Mouse (Mus musculus) small intestine, adult 2 months (tissue): ENCODE measurements around the gene Nudt3. TPM values are rescaled to one million over a fixed set of nuclear protein-coding genes. Genes with fewer than 3 reads are reported as not detected.
A peak's percentile ranks its signal among the peaks of the same experiment; 100 is the strongest.

Experiments
- H3K27ac ChIP-seq: fragments of 200-500 bp; 2 replicates; pipeline ENCODE4 v1.5.1; 2012; ENCODE audit warnings: low read depth, low read length, control low read depth, inconsistent platforms; ENCODE audit not compliant: insufficient read depth
- H3K27me3 ChIP-seq: fragments of 200-500 bp; 2 replicates; pipeline ENCODE4 v1.6.1; 2012; ENCODE audit warnings: mild to moderate bottlenecking, moderate library complexity, low read length, inconsistent platforms; ENCODE audit not compliant: control insufficient read depth, insufficient read depth
- H3K36me3 ChIP-seq: fragments of 200-500 bp; 2 replicates; pipeline ENCODE4 v1.6.1; 2012; ENCODE audit warnings: mild to moderate bottlenecking, low read length, control low read depth, inconsistent platforms; ENCODE audit not compliant: control insufficient read depth, insufficient read depth
- H3K4me1 ChIP-seq: fragments of 200-500 bp; 2 replicates; pipeline ENCODE4 v1.6.1; 2012; ENCODE audit warnings: low read length, inconsistent platforms, mixed read lengths; ENCODE audit not compliant: control insufficient read depth, insufficient read depth, insufficient read length
- H3K4me3 ChIP-seq: fragments of 200-500 bp; 2 replicates; pipeline ENCODE4 v1.5.1; 2012; ENCODE audit warnings: low read depth, mild to moderate bottlenecking, control low read depth, inconsistent platforms, low read length, moderate library complexity
- CTCF ChIP-seq: fragments of 200-500 bp; IDR thresholded peaks from 2 replicates; pipeline ENCODE4 v1.5.1; 2012; ENCODE audit warnings: low read depth, mild to moderate bottlenecking, control low read depth, inconsistent platforms, low read length, moderate library complexity, mixed read lengths; ENCODE audit not compliant: insufficient replicate concordance, insufficient read length; ENCODE audit errors: extremely low read depth
- POLR2A ChIP-seq: fragments of 200-500 bp; IDR thresholded peaks from 2 replicates; pipeline ENCODE4 v1.6.1; 2012; ENCODE audit warnings: low read depth, mild to moderate bottlenecking, control low read depth, inconsistent platforms, low read length, moderate library complexity
- WGBS: fragments of 180-500 bp; shearing (Covaris S2); methylation state at CpG from one replicate; pipeline ENCODE4 v1.1.7; 2018; 5-methylcytosine and 5-hydroxymethylcytosine counted together
- polyA plus RNA-seq: library from polyadenylated mRNA; depleted of rRNA; stranded (reverse); fragments of >200 nt; gene quantifications from 2 replicates; pipeline ENCODE4 v1.2.3, GENCODE M21; 2012

The Nudt3 gene
- polyA plus RNA-seq, 1 experiment, result 58.9 TPM

DNA sequence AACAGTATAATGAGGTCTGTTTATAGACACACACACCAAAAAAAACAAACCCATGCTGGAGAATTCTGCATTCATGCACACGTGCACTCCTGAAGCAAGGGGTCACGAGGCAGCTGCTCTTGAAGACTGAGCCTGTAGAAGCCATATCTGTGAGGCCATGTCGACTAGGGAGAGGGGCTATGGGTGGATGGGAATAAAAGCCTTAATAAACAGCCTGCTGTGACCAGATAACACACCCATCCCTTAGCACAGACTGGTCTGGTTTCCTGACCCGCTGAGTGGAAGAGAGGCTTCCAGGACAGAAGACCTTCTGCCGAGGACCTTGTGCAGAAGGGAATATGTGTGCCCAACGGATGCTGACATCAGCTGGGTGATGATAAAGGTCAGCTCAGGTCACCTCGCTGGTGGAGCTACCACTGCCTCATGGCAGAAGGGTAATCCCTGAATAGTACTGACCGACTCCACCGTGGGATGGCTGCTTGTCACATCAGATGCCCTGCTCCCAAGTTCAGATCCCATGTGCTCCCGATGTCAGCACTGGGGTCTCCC, 49.4 kb downstream of the Nudt3 start:
- Histone ChIP-seq H3K4me1 (no peaks in the 10 kb centered on the region; the same call in none of the 2 replicates), H3K36me3 (peaks cover 6% of the 10 kb centered on the region; the same call in 1 of the 2 replicates), H3K4me3 (no peak overlapping the region), H3K27ac (no peak overlapping the region), H3K27me3 (no peaks in the 10 kb centered on the region)
- no peak for TF ChIP-seq CTCF
- no peak for TF ChIP-seq POLR2A
- 85% methylated on average over 10 of the region's 10 CpGs for WGBS

DNA sequence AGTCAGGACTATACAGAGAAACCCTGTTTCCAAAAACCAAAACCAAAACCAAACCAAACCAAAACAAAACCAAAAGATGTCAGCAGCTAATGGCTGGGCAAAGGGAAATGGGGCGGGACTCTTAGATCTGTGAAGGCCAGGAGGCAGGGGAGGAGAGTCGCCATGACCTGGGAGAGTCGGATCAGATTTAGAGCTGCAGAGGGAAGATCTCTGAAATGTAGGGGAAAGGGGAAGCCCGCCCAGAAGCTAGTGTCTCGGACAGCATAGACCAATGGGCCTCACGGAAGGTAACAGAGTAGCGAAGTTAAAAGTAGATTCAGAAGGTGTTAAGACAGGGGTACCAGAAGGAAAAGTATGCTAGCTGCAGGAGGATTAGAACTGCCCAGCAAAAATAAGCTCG, 52.0 kb downstream of the Nudt3 start:
- Histone ChIP-seq H3K36me3 (no peaks in the 10 kb centered on the region), H3K4me3 (no peak overlapping the region), H3K4me1 (no peaks in the 10 kb centered on the region; the same call in none of the 2 replicates), H3K27me3 (no peaks in the 10 kb centered on the region), H3K27ac (no peak overlapping the region)
- 65% methylated on average over 8 of the region's 8 CpGs for WGBS
- TF ChIP-seq CTCF (no peak), POLR2A (no peak)

DNA sequence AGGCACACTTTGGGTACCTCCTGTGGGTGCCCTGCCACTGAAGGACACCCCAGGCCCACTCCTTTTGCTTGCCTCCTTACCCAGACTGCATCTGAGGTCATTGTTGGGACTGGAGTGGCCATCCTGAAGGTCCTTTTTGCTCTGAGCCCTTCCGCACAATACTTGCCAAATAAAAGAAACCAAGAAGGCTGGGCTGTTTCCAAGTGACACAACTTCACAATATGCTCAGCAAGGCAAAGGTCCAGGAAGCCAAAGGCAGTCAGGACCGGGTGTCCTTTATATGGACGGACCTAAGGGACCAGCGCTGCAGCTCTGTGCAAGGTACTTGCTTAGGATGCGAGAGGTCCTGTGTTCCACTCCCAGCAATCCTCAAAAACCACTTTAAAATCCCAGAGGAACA, 55.1 kb downstream of the Nudt3 start:
- WGBS, result 91% methylated on average over 5 of the region's 5 CpGs

DNA sequence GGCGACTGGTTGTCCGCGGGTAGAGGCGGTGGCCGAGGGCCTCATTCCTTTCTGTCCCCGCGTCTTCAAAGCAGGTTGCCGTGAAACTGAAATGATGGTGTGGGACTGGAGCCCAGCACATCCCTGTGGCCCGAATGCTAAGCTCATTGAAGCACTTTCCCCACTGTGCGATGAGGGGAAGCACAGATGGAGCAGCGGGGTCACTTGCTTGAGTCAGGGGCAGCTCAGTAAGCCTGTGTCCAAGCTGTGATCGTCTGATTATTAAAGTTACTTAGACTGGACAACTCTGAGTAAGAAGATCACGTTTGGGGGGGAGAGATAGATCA, 57.4 kb downstream of the Nudt3 start:
- peaks cover 11% of the 10 kb centered on the region for H3K4me1 ChIP-seq
- under 1% methylated on average over 13 of the region's 13 CpGs for whole genome bisulfite sequencing
- peak overlapping the region; percentile 73 for H3K4me3 ChIP-seq
- no peak for TF ChIP-seq POLR2A
- no peak for TF ChIP-seq CTCF
- peaks cover 5% of the 10 kb centered on the region for H3K36me3 ChIP-seq
- no peaks in the 10 kb centered on the region for H3K27me3 ChIP-seq
- H3K27ac ChIP-seq, result no peak overlapping the region

More for the DNA sequence above, 55.1 kb downstream of the Nudt3 start:
- TF ChIP-seq POLR2A (no peak), CTCF (no peak)
- Histone ChIP-seq H3K27me3 (no peaks in the 10 kb centered on the region), H3K36me3 (no peaks in the 10 kb centered on the region; the same call in 1 of the 2 replicates), H3K27ac (no peak overlapping the region), H3K4me1 (peaks cover 11% of the 10 kb centered on the region), H3K4me3 (no peak overlapping the region)

DNA sequence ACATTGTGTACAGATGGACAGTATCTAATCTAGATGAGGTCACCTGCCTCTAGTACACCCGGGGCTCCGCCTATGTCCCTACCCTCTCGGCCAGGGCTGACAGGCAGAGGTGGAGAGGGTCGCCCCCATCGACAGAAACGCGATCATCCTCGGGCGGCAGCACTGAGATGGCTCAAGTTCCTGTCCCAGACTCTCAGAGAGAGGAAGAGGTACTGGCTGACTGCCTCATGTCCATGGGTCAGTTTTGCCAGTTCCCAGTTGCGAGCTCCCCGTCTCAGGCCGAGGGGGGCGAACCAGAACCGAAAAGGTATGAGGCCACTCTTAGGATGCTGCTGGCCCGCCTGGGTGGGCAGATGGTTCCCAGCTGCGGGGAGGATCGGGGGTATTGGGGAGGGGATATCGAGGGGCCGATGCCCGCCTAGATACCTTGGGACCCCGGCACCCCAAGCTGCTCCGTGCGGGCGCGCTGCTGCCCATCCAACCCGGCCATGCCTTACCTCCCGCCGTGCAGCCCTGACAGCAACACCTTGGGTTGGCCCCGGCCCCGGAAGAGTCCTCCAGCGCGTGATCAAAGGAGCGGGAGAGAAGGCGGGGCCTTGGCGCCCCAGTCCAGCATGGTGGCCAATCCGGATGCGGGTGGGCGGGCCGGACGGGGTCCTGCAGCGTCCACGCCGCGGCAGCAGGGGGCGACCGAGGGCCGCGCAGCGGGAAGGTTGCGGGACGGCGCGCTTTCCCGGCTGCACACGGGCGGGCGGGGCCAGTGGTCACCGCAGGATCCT, 57.9 kb downstream of the Nudt3 start, which contains the start of gene AI413582:
TSS of gene AI413582 (minus strand) at position 594 of the 779 bp plus-strand sequence.
- Histone ChIP-seq H3K4me3 (peak within 1 kb of the TSS; percentile 76), H3K27me3 (no peaks in the 10 kb centered on the region), H3K4me1 (peaks cover 11% of the 10 kb centered on the region), H3K36me3 (peaks cover 6% of the 10 kb centered on the region), H3K27ac (no peak within 1 kb of the TSS)
- TF ChIP-seq POLR2A (peak; percentile 72; the same call in 1 of the 2 replicates), CTCF (peak; percentile 78)
- under 1% methylated on average over 58 of the region's 58 CpGs for WGBS

DNA sequence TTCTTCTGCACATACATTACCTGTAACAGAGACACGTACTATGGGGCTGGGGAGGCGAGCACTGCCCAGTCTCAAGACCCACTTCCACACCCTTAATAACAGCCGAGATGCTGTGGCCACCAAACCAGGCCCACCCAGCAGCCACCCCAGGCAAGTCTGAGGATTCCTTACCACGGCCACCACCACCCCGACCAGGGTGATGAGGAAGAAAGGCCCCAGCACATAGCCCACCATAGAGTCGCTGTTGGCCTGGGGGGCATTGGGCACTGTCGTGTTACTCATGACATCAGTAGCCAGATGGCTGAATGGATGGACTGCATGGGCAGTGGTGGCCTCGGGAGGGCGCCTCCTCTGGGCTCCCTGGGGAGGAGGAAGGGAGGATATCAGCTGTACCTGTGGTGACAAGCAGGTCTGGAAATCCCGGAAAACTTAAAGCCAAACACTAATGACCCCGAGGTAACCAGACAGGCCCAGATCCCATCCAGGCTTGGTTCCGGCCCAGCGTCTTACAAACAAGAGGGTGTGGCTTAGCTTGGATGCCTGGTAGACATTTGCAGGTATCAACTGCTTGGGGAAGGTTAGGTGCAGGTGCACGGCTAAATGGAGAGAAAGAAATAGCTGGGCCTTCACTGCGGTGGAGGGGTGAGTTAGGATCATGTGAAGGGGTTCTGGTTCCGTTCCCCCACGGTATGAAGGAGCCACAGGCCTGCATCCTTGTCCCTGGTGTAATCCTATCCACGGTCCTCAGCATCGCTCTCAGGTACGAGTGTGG, 58.7 kb downstream of the Nudt3 start:
- H3K36me3 ChIP-seq, result peaks cover 6% of the 10 kb centered on the region
- H3K27me3 ChIP-seq, result no peaks in the 10 kb centered on the region
- peak overlapping the region; percentile 76 for H3K4me3 ChIP-seq
- TF ChIP-seq CTCF, result 0 out of 2 replicates have a peak, but pooled peaks have one; percentile 14
- TF ChIP-seq POLR2A, result no peak
- peaks cover 11% of the 10 kb centered on the region for H3K4me1 ChIP-seq
- no peak overlapping the region for H3K27ac ChIP-seq
- WGBS, result 15% methylated on average over 20 of the region's 20 CpGs

DNA sequence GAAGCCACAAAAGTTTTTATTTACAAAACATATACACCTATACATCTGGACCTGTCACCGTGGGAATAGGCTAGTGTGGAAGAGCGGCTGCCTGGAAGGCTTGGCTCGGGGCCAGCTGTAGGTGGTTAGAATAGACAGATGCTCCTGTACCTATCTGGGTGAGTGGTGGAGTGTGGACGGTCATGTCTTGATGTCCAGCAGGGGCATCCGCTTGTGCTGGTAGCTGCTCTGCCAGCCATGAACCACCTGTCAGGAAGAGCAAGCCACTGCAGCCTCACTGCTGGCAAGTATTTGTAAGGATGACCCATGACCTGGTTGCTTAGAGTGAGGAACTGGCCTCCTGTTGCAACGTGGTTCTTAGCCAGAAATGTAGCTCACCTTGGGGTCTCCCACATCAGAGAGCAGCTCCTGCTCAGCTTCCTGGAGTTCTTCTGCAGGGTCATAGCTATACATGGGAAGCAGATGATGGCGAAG, 59.5 kb downstream of the Nudt3 start:
- 48% methylated on average over 7 of the region's 7 CpGs for WGBS
- H3K4me1 ChIP-seq, result peaks cover 15% of the 10 kb centered on the region
- H3K27me3 ChIP-seq, result no peaks in the 10 kb centered on the region
- peaks cover 6% of the 10 kb centered on the region for H3K36me3 ChIP-seq
- no peak for TF ChIP-seq CTCF
- TF ChIP-seq POLR2A, result no peak
- H3K27ac ChIP-seq, result no peak overlapping the region
- H3K4me3 ChIP-seq, result no peak overlapping the region
